Mouse (Mus musculus) Patski (cell line): Measurements from ENCODE around the gene Cdyl. TPM values are rescaled to one million over a fixed set of nuclear protein-coding genes. Genes with fewer than 3 reads are reported as not detected.

Source experiments
- ATAC-seq: fragments of 100-300 bp; one replicate; pipeline ENCODE4 v1.8.0; 2021
- CTCF ChIA-PET: fragments of 350-600 bp; sonication (Branson Sonifier 250); formaldehyde crosslinking; loops from one replicate; lab custom pipeline; 2022; ENCODE audit warnings: inconsistent platforms; lab: Charles Lee
- POLR2A ChIA-PET: fragments of 350-600 bp; sonication (Branson Sonifier 250); formaldehyde crosslinking; loops from one replicate; lab custom pipeline; 2022; ENCODE audit warnings: antibody characterized with exemption, inconsistent platforms; lab: Charles Lee
- DNase-seq: peaks from one replicate; pipeline ENCODE4 v3.0.0-alpha.2; 2011; ENCODE audit warnings: low read depth, low spot score
- H3K27me3 ChIP-seq: fragments of 371-371 bp; one replicate; pipeline ENCODE4 v1.5.1; 2021
- CTCF ChIP-seq: fragments of 100-300 bp; IDR thresholded peaks from one replicate; pipeline ENCODE4 v1.5.1; 2021
- in situ Hi-C: fragments of 300-500 bp; cut with MboI; formaldehyde crosslinking; loops from 3 replicates; pipeline ENCODE4 v1.11.1; 2018; ENCODE audit warnings: low pct_unique_long_range_greater_than_20kb, mixed read lengths
- polyA plus RNA-seq: library from polyadenylated mRNA; unstranded; gene quantifications from one replicate; pipeline ENCODE4 v1.2.3, GENCODE M21; 2021

Cdyl gene
- polyA plus RNA-seq, 1 experiment from 2014 or later = 15.4 TPM

DNA sequence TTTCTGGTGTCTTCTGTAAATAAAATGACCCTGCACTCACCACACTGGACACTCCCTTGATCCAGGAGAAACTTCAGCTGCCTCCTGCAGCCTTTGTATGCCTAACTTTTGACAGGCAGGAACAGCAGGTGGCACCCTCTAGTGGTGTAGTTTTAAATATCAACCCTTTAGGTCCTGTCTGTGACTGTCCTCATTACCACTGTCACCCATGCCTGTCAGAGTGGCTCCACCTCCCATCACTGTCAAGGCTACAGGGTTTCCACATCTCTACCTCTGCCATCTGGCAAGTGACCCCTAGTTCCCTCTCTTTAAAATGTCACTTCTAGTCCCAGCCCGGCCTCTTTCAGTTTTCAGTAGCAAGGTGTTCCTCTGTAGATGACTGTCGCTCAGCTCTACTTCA lies 123.3 kb downstream of the Cdyl start:
- ATAC-seq (no peak), DNase-seq (no peak)
- no peaks in the 10 kb centered on the region for H3K27me3 ChIP-seq
- TF ChIP-seq CTCF = peak; percentile 74
- CTCF ChIA-PET = interaction anchor here (0.7 to 1.8 kb wide), 6 partner anchors 9 to 454 kb away, joined by 3 to 8 read pairs (median 3); no protein-coding TSS in a partner anchor
- in situ Hi-C loops = loop anchor here (5.0 kb wide), 1 partner anchor 169 kb away; no protein-coding TSS in a partner anchor
- POLR2A ChIA-PET = no interaction called here

DNA sequence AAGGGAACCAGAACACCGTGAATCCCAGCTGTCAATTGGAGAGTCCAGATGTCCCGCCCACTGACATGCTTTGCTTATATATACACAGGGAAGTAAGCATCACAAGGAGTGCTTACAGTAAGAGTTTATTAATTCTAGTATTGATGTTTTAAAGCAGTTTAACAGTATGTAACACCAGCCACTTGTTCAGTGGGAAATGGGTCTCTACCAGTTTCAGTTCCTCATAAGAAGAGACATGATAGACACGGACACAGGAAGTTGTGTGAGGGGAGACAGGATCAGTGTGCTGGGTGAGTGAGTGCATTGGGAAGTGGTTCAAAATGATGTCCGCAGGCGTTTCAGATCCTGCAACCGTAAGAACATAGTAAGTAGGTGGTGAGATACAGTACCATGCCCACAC lies 123.9 kb downstream of the Cdyl start:
- DNase-seq = no peak
- in situ Hi-C loops = loop anchor here (5.0 kb wide), 1 partner anchor 169 kb away; no protein-coding TSS in a partner anchor
- TF ChIP-seq CTCF = no peak
- CTCF ChIA-PET = interaction anchor here (1.0 to 1.8 kb wide), 3 partner anchors 8 to 19 kb away, joined by 3 to 8 read pairs (median 3); no protein-coding TSS in a partner anchor
- POLR2A ChIA-PET = no interaction called here
- H3K27me3 ChIP-seq = no peaks in the 10 kb centered on the region
- no peak for ATAC-seq

GRCm38 (mm10) chr13:35784281-35784680 lies 124.6 kb downstream of the Cdyl start:
- ChIA-PET POLR2A (no interaction called here), CTCF (no interaction called here)
- H3K27me3 ChIP-seq = no peaks in the 10 kb centered on the region
- no peak for TF ChIP-seq CTCF
- no peak for DNase-seq
- ATAC-seq = no peak
- in situ Hi-C loops = loop anchor here (5.0 kb wide), 1 partner anchor 168 kb away; no protein-coding TSS in a partner anchor

GRCm38 (mm10) chr13:35785330-35785939 lies 125.8 kb downstream of the Cdyl start:
- CTCF ChIA-PET = interaction anchor here (0.7 to 1.4 kb wide), 3 partner anchors 15 to 43 kb away, joined by 3 read pairs; no protein-coding TSS in a partner anchor
- no peak for ATAC-seq
- no peaks in the 10 kb centered on the region for H3K27me3 ChIP-seq
- POLR2A ChIA-PET = interaction anchor here (1.2 kb wide), 1 partner anchor 13 kb away, joined by 5 read pairs; no protein-coding TSS in a partner anchor
- TF ChIP-seq CTCF = no peak
- DNase-seq = no peak
- in situ Hi-C loops = no loop called here

DNA sequence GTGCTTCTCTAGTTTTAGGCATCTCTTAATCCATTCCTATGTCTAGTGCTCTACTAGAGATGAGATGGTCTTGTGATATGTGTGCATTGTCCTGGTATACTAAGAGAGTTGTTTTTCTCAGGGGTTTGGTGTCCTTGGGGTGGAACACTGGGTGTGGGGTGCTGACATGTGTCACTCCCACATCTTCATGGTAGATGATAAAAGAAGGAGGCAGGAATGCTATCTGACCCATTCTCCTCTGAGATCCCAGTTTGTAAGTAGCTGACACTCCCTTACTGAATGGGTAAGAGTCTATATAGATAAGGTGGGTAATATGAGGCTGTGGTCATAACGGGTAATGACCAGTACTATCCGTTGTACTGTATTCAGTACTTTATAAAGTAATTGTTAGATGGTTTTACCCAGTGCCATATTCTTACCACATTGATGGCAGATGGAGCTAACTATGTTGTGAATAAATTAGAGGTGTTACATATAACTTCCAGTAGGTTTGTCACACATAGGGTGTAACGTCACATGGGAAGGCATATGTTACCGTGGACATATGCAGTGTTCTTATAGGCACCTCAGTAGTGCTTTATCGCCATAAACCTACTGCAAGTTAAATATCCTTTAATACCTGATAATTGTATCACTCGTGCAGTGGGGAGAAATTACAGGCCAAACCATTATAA lies 127.2 kb downstream of the Cdyl start:
- ChIA-PET POLR2A (interaction anchor here (0.7 kb wide), 1 partner anchor 159 kb away, joined by 3 read pairs; no protein-coding TSS in a partner anchor), CTCF (interaction anchor here (1.4 kb wide), 1 partner anchor 14 kb away, joined by 3 read pairs; no protein-coding TSS in a partner anchor)
- ATAC-seq = no peak
- in situ Hi-C loops = no loop called here
- DNase-seq = no peak
- TF ChIP-seq CTCF = no peak
- H3K27me3 ChIP-seq = no peaks in the 10 kb centered on the region

GRCm38 (mm10) chr13:35789577-35789976 lies 129.9 kb downstream of the Cdyl start:
- DNase-seq (no peak), ATAC-seq (no peak)
- TF ChIP-seq CTCF = no peak
- POLR2A ChIA-PET = no interaction called here
- H3K27me3 ChIP-seq = no peaks in the 10 kb centered on the region
- CTCF ChIA-PET = no interaction called here
- in situ Hi-C loops = no loop called here

DNA sequence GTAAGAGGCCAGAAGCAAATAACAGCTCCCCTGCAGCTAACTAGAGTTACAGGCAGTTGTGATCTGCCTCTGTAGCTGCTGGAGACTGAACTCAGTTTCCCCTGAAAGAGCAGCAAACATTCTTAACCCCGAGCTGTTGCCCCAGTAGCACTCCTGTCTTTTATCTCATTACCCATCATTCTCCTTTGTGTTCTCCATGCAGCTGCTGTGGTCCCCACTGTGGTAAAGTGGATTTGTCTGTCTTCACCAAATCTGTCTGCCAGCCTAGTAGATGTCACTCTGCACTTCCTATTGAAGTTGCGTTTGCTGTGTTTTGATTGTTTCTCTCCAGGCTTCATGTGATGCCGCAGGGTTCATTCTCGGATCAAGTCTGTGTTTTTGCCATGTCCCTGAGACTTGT lies 130.8 kb downstream of the Cdyl start:
- ChIA-PET POLR2A (no interaction called here), CTCF (no interaction called here)
- no peak for ATAC-seq
- no peaks in the 10 kb centered on the region for H3K27me3 ChIP-seq
- TF ChIP-seq CTCF = no peak
- no peak for DNase-seq
- in situ Hi-C loops = no loop called here

DNA sequence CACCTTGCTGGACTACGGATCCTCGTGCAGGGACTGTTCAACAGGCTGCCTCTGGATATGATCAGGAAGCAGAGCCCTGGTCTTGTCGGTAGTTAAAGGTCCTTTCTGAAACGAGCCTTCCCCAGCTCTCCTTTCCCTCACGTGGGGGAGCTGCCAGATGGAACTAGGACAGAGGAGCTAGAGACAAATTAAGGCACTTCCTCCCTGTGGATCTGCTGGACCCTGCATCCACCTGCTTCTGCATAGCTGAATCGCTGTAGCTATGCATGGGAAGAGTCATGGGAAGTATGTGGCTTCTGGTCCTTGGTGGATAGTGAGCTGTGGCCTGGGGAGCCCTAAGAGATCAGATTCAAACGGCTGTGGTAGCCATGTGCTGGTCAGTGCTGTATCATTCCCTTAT lies 134.7 kb downstream of the Cdyl start:
- in situ Hi-C loops = no loop called here
- no peak for DNase-seq
- CTCF ChIA-PET = interaction anchor here (1.1 kb wide), 1 partner anchor 11 kb away, joined by 3 read pairs; no protein-coding TSS in a partner anchor
- H3K27me3 ChIP-seq = no peaks in the 10 kb centered on the region
- no peak for ATAC-seq
- POLR2A ChIA-PET = no interaction called here
- no peak for TF ChIP-seq CTCF

- CTCF ChIA-PET = interaction anchor here (1.1 kb wide), 1 partner anchor 12 kb away, joined by 3 read pairs; no protein-coding TSS in a partner anchor
- in situ Hi-C loops = no loop called here
- POLR2A ChIA-PET = no interaction called here
- TF ChIP-seq CTCF = no peak
- DNase-seq = no peak
- no peaks in the 10 kb centered on the region for H3K27me3 ChIP-seq
- ATAC-seq = no peak
Measured at GRCm38 (mm10) chr13:35794774-35795173, 135.1 kb downstream of the Cdyl start.

DNA sequence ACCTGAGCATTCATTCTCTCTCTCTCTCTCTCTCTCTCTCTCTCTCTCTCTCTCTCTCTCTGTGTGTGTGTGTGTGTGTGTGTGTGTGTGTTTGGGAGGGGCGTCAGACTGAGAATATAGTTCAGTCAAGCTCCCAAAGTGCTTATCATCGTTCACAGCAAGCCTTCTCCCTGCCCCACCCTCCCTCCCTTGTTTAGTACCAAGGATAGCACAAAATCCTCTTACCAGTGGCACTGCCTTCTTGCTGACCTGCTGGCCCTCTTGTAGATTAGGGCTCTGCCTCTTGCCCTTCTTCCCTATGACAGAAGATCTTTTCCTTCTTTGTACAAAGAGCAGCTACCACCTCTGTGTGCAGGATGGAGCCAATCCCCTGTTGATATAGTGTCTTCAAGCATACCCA lies 136.3 kb downstream of the Cdyl start:
- in situ Hi-C loops = no loop called here
- H3K27me3 ChIP-seq = no peaks in the 10 kb centered on the region
- ATAC-seq (no peak), DNase-seq (no peak)
- no peak for TF ChIP-seq CTCF
- POLR2A ChIA-PET = interaction anchor here (0.7 kb wide), 1 partner anchor 183 kb away, joined by 7 read pairs; no protein-coding TSS in a partner anchor
- CTCF ChIA-PET = no interaction called here

GRCm38 (mm10) chr13:35796352-35796751 lies 136.7 kb downstream of the Cdyl start:
- no peak for TF ChIP-seq CTCF
- in situ Hi-C loops = no loop called here
- CTCF ChIA-PET = no interaction called here
- DNase-seq (no peak), ATAC-seq (no peak)
- no peaks in the 10 kb centered on the region for H3K27me3 ChIP-seq
- POLR2A ChIA-PET = no interaction called here
